7 mouse cellular contexts compared by ENCODE assay signal in genomic region chr9:21002627-21003551, GRCm38 (mm10). TPM values are rescaled to one million over a fixed set of nuclear protein-coding genes. Genes with fewer than 3 reads are reported as not detected.
DNase-seq lines count a peak whose midpoint lies in the region; ATAC-seq lines count a peak whose summit lies in the region.

Mrpl4 (plus strand) TSS chr9:21002738.

- no peaks in the 10 kb centered on the region for H3K27me3 ChIP-seq in embryonic facial prominence, embryonic 11.5 days (ENCODE audit: control insufficient read depth, insufficient read depth, low read length)
- H3K27me3 ChIP-seq in limb, embryonic 11.5 days (ENCODE audit: control insufficient read depth, insufficient read depth, low read length) = no peaks in the 10 kb centered on the region
- no peaks in the 10 kb centered on the region for H3K27me3 ChIP-seq in midbrain, embryonic 14.5 days (ENCODE audit: control insufficient read depth, insufficient read depth, low read length)

- H3K9me3 ChIP-seq in embryonic facial prominence, embryonic 11.5 days (replicated peaks; ENCODE audit: control insufficient read depth, low read length) = no peaks in the 10 kb centered on the region
- no peaks in the 10 kb centered on the region for H3K9me3 ChIP-seq in limb, embryonic 11.5 days (ENCODE audit: control insufficient read depth, low read length)
- no peaks in the 10 kb centered on the region for H3K9me3 ChIP-seq in midbrain, embryonic 14.5 days (ENCODE audit: control insufficient read depth, low read length)

- H3K4me1 ChIP-seq in embryonic facial prominence, embryonic 11.5 days (ENCODE audit: control insufficient read depth, insufficient read depth, low read length) = no peaks in the 10 kb centered on the region
- H3K4me1 ChIP-seq in limb, embryonic 11.5 days (ENCODE audit: control insufficient read depth, insufficient read depth, low read length) = 0 out of 2 replicates have a peak, but pooled peaks cover 3% of the 10 kb centered on the region
- 0 out of 2 replicates have a peak, but pooled peaks cover 3% of the 10 kb centered on the region for H3K4me1 ChIP-seq in midbrain, embryonic 14.5 days (ENCODE audit: control insufficient read depth, insufficient read depth, low read length)

- peak; percentile 74 for ATAC-seq in embryonic facial prominence, embryonic 11.5 days (replicated peaks; ENCODE audit: insufficient number of reproducible peaks, low FRiP score, low TSS enrichment, low read depth)
- peak; percentile 84 for ATAC-seq in limb, embryonic 11.5 days (ENCODE audit: insufficient number of reproducible peaks, low FRiP score, low TSS enrichment, low read depth)
- ATAC-seq in midbrain, embryonic 14.5 days (ENCODE audit: low FRiP score, low TSS enrichment) = peak; percentile 91

- H3K36me3 ChIP-seq in embryonic facial prominence, embryonic 11.5 days (replicated peaks; ENCODE audit: control insufficient read depth, insufficient read depth, low read depth, low read length) = peaks cover 6% of the 10 kb centered on the region; the same call in 1 of the 2 replicates
- H3K36me3 ChIP-seq in limb, embryonic 11.5 days (ENCODE audit: control insufficient read depth, insufficient read depth, low read length) = peaks cover 15% of the 10 kb centered on the region
- peaks cover 36% of the 10 kb centered on the region for H3K36me3 ChIP-seq in midbrain, embryonic 14.5 days (ENCODE audit: control insufficient read depth, insufficient read depth, low read length)

- peak within 1 kb of the TSS; percentile 76 for H3K4me2 ChIP-seq in embryonic facial prominence, embryonic 11.5 days (ENCODE audit: low read depth, low read length)
- H3K4me2 ChIP-seq in limb, embryonic 11.5 days (ENCODE audit: low read depth, severe bottlenecking) = peak within 1 kb of the TSS; percentile 86
- peak within 1 kb of the TSS; percentile 86 for H3K4me2 ChIP-seq in midbrain, embryonic 14.5 days (ENCODE audit: low read length)

- H3K27ac ChIP-seq in embryonic facial prominence, embryonic 11.5 days (replicated peaks; ENCODE audit: low read depth, low read length) = 0 out of 2 replicates have a peak within 1 kb of the TSS, but pooled peaks have one; percentile 21
- no peak within 1 kb of the TSS; the same call in 1 of the 2 replicates for H3K27ac ChIP-seq in limb, embryonic 11.5 days (replicated peaks; ENCODE audit: low read depth, low read length)
- peak within 1 kb of the TSS; percentile 84 for H3K27ac ChIP-seq in midbrain, embryonic 14.5 days (replicated peaks; ENCODE audit: low read depth, low read length)

- DNase-seq in adrenal gland, postnatal 14 days = peak; percentile 93
- DNase-seq in embryonic facial prominence, embryonic 11.5 days (ENCODE audit: low spot score) = peak; percentile 93
- peak; percentile 98 for DNase-seq in heart, adult 11 months
- DNase-seq in kidney, adult 18-20 months = peak; percentile 89
- peak; percentile 95 for DNase-seq in limb, embryonic 11.5 days (ENCODE audit: low spot score)
- DNase-seq in midbrain, embryonic 14.5 days = peak; percentile 96
- DNase-seq in spleen, adult 18-20 months = peak; percentile 67 to 82

- H3K9ac ChIP-seq in embryonic facial prominence, embryonic 11.5 days (replicated peaks; ENCODE audit: low read length) = peak within 1 kb of the TSS; percentile 84
- peak within 1 kb of the TSS; percentile 74 for H3K9ac ChIP-seq in limb, embryonic 11.5 days (ENCODE audit: low read length)
- peak within 1 kb of the TSS; percentile 88 for H3K9ac ChIP-seq in midbrain, embryonic 14.5 days (replicated peaks; ENCODE audit: low read length)

- WGBS in embryonic facial prominence, embryonic 11.5 days = under 1% methylated on average over 72 of the region's 72 CpGs
- under 1% methylated on average over 72 of the region's 72 CpGs for WGBS in limb, embryonic 11.5 days
- WGBS in midbrain, embryonic 14.5 days = under 1% methylated on average over 72 of the region's 72 CpGs

- peak within 1 kb of the TSS; percentile 83 for H3K4me3 ChIP-seq in embryonic facial prominence, embryonic 11.5 days (ENCODE audit: low read depth, low read length)
- H3K4me3 ChIP-seq in limb, embryonic 11.5 days (ENCODE audit: low read depth, low read length) = peak within 1 kb of the TSS; percentile 72
- H3K4me3 ChIP-seq in midbrain, embryonic 14.5 days (replicated peaks; ENCODE audit: low read depth, low read length) = peak within 1 kb of the TSS; percentile 83

RNA-seq across cellular contexts. Expression of gene Mrpl4, which starts in this region (rescaled TPM):
- 135 and 144 TPM in 2 replicates for total RNA-seq in adrenal gland, postnatal 14 days (2021)
- polyA plus RNA-seq in embryonic facial prominence, embryonic 11.5 days (2014; fragmentation: Nextera tagmentation; extraction: Ambion mirVana) = 139 and 147 TPM in 2 replicates
- polyA plus RNA-seq in limb, embryonic 11.5 days (2014; fragmentation: Nextera tagmentation; extraction: Ambion mirVana) = 163 and 169 TPM in 2 replicates
- polyA plus RNA-seq in midbrain, embryonic 14.5 days (2014; fragmentation: Nextera tagmentation; extraction: Ambion mirVana) = 98.6 and 112 TPM in 2 replicates
